8 mouse cellular contexts compared by ENCODE assay signal in genomic region chr9:92207307-92207706, GRCm38 (mm10). TPM values are rescaled to one million over a fixed set of nuclear protein-coding genes. Genes with fewer than 3 reads are reported as not detected.
DNase-seq lines count a peak whose midpoint lies in the region; ATAC-seq and TF ChIP-seq lines count a peak whose summit lies in the region.
"Had no signal": no experiment of that assay in that cellular context is flagged by ENCODE, and none has a peak within 500 bp of the region (broad histone marks: within the 10 kb centered on the region; RNA-seq: fewer than 3 reads in every experiment).

No protein-coding gene starts in this region.

- TF ChIP-seq CTCF in liver, postnatal 0 days (IDR thresholded peaks at IDR 0.05; ENCODE audit: low read depth) = peak; percentile 59

- H3K9me3 ChIP-seq in liver, postnatal 0 days (ENCODE audit: low read length) = no peaks in the 10 kb centered on the region

- no peak for ATAC-seq in liver, postnatal 0 days

- H3K4me1 ChIP-seq in liver, postnatal 0 days (ENCODE audit: insufficient read depth) = no peaks in the 10 kb centered on the region

- H3K9ac ChIP-seq in liver, postnatal 0 days (replicated peaks) = no peak overlapping the region

- H3K27me3 ChIP-seq in liver, postnatal 0 days (ENCODE audit: insufficient read depth, low read length) = no peaks in the 10 kb centered on the region

- no peak overlapping the region for H3K4me3 ChIP-seq in liver, postnatal 0 days (ENCODE audit: low read depth, low read length)

- no peak overlapping the region for H3K27ac ChIP-seq in liver, postnatal 0 days (ENCODE audit: low read depth)

- DNase-seq in ovary, postnatal 36 days (ENCODE audit: low spot score) = peak; percentile 5
- no peak for DNase-seq in ovary, adult 18-20 months (ENCODE audit: low spot score)
- DNase-seq in adrenal gland, adult 2 months = peak; percentile 25
- peak; percentile 56 to 74 for DNase-seq in cerebellum, postnatal 36 days
- DNase-seq in heart, postnatal 10 days = peak; percentile 51 to 73
- DNase-seq in liver, postnatal 0 days = peak; percentile 37
- DNase-seq in retina, embryonic 14.5 days (ENCODE audit: low spot score) = peak; percentile 70

- peak overlapping the region; percentile 51; the same call in 1 of the 2 replicates for H3K4me2 ChIP-seq in liver, postnatal 0 days (ENCODE audit: low read depth, low read length)

- H3K36me3 ChIP-seq in liver, postnatal 0 days (replicated peaks; ENCODE audit: insufficient read depth, low read length) = no peaks in the 10 kb centered on the region

- intact Hi-C loops in heart, postnatal 10 days (cut with DNase I) = loop anchor here (2.0 kb wide), 1 partner anchor 59 kb away; no protein-coding TSS in a partner anchor

- 34% methylated on average over 4 of the region's 4 CpGs for WGBS in liver, postnatal 0 days (ENCODE audit: insufficient replicate concordance)

- TF ChIP-seq EP300 in liver, postnatal 0 days (IDR thresholded peaks at IDR 0.05; ENCODE audit: low read depth) = no peak

RNA-seq across cellular contexts. Expression of gene Plscr5, which starts 14.6 kb away (rescaled TPM):
- total RNA-seq in adrenal gland, adult 2 months (2021) = not detected
- not detected in 2 replicates for polyA plus RNA-seq in adrenal gland, adult 2 months (2012; rRNA removed)
- not detected for total RNA-seq in heart, postnatal 10 days (2021)
- polyA plus RNA-seq in liver, postnatal 0 days (2015; fragmentation: Nextera tagmentation; extraction: Ambion mirVana) = not detected in 2 replicates
- total RNA-seq: gastrocnemius, postnatal 4 days had no signal

RNA-seq across cellular contexts. Expression of gene Plscr1, which starts 42.2 kb away (rescaled TPM):
- 10 to 100 TPM in 1 of 2 experiments, 1 to 10 TPM in 1; 7.2 to 11.2 TPM for total RNA-seq in adrenal gland, adult 2 months (2021)
- polyA plus RNA-seq in adrenal gland, adult 2 months (2012; rRNA removed) = 15.4 and 19.1 TPM in 2 replicates
- 10 to 100 TPM; 14.5 to 16.7 TPM for total RNA-seq in heart, postnatal 10 days (2021)
- 38.8 and 47.1 TPM in 2 replicates for polyA plus RNA-seq in liver, postnatal 0 days (2015; fragmentation: Nextera tagmentation; extraction: Ambion mirVana)
